Mouse (Mus musculus) lung, adult 2 months (tissue): ENCODE measurements around the gene Scg5. TPM values are rescaled to one million over a fixed set of nuclear protein-coding genes. Genes with fewer than 3 reads are reported as not detected.

ENCODE experiments used
- DNase-seq: peaks from one replicate; pipeline ENCODE4 v3.0.0; 2022
- H3K4me1 ChIP-seq: fragments of 200-500 bp; 2 replicates; pipeline ENCODE4 v1.6.1; 2011; ENCODE audit warnings: low read length; ENCODE audit not compliant: control insufficient read depth, insufficient read depth
- H3K4me3 ChIP-seq: fragments of 200-500 bp; replicated peaks from 2 replicates; pipeline ENCODE3; 2011; ENCODE audit warnings: low read depth, mild to moderate bottlenecking, control low read depth, low read length; ENCODE audit errors: extremely low read depth
- CTCF ChIP-seq: fragments of 200-500 bp; IDR thresholded peaks from 2 replicates; pipeline ENCODE4 v1.5.1; 2011; ENCODE audit warnings: mild to moderate bottlenecking, low read length, control low read depth; ENCODE audit not compliant: insufficient read depth
- POLR2A ChIP-seq: fragments of 200-500 bp; IDR thresholded peaks from 2 replicates; pipeline ENCODE4 v1.6.1; 2011; ENCODE audit warnings: low read depth, mild to moderate bottlenecking, control low read depth, low read length, borderline replicate concordance; ENCODE audit errors: extremely low read depth
- WGBS: fragments of 180-500 bp; shearing (Covaris S2); methylation state at CpG from one replicate; pipeline ENCODE4 v1.1.7; 2018; 5-methylcytosine and 5-hydroxymethylcytosine counted together
- polyA plus RNA-seq: library from polyadenylated mRNA; depleted of rRNA; stranded (reverse); fragments of >200 nt; gene quantifications from 2 replicates; pipeline ENCODE4 v1.2.3, GENCODE M21; 2012; rRNA removed

The Scg5 gene
- polyA plus RNA-seq, 1 experiment, result 0.57 TPM

DNA sequence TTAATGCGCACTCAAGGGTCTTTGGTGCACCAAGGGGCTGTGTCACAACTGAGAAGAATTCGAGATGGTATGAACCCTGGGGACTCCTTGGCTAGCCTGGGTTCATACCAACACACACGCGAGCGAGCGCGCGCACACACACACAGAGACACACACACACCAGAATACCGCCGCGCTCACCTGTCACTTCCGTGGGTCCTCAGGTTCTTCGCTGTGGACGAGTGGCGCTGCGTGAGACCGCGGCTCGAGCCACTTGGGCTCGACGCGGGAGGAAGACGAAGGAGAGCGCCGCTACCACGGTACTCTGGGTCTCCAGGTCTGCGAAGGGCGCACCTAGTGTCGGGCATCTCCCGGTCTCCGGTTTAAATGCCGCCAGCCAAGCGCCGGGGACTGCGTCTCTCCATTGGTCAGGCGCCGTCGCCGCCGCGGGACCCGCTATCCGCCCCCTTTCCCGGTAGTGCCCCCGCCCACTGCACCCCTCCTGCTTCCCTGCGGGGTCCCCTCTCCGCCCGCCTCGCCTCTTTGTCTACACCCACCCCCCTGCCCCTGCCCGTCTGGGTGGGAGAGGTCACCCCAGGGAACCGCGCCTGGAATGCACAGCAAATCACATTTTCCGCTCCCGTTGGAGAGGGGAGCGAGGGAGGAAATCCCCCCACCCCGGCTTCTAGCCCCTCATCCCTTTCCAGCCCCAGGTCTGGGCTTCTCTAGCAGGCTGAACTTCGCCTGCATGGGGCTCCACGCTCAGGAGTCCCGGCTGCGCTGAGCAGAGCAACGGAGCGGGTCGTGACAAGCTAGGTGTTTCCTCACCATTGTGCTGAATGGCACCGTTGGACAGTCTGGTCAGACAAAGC, 70.4 kb downstream of the Scg5 start, which contains the start of gene Grem1:
Gene Grem1 (minus strand): TSS at position 336 of the 851 bp plus-strand sequence.
- WGBS, result under 1% methylated on average over 64 of the region's 64 CpGs
- TF ChIP-seq CTCF (no peak), POLR2A (no peak)
- no peak for DNase-seq
- Histone ChIP-seq H3K4me1 (no peaks in the 10 kb centered on the region), H3K4me3 (no peak within 1 kb of the TSS)

GRCm38 (mm10) chr2:113757525-113758310, 71.2 kb downstream of the Scg5 start:
- no peak for DNase-seq
- no peak overlapping the region for H3K4me3 ChIP-seq

DNA sequence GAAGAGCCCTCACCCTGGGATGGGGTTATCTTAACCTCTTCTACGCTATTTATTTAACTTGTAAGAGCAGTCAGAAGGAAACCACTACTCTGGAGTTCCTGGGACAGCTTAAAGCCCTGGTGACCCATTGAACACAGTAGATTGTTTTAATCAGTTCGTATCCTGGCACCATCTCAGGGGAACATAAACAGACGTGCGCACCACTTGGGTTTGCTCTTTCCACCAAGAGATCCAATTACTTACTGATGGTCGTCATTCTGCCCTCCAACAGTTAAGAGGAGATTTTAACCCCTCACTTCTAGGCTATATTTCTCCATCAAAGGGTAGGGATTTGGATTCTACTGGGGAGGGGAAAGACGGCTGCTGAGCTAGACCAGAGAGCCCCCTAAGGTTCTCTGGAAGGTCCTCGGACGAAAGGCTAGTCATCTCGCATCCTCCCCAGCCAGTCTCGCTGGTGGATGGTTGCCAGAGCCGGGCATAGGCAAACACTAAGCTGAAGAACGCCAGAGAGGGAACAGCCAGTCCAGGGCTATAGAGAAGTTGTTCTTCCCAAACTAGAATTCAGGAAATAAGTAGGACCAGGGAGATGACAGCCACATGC, 71.9 kb downstream of the Scg5 start:
- no peak overlapping the region for H3K4me3 ChIP-seq

More at GRCm38 (mm10) chr2:113757525-113758310, 71.2 kb downstream of the Scg5 start:
- no peaks in the 10 kb centered on the region for H3K4me1 ChIP-seq
- 2% methylated on average over 46 of the region's 47 CpGs for WGBS
- TF ChIP-seq POLR2A (no peak), CTCF (no peak)

GRCm38 (mm10) chr2:113749721-113750120, 79.2 kb downstream of the Scg5 start:
- H3K4me3 ChIP-seq, result no peak overlapping the region
- 81% methylated on average over 12 of the region's 12 CpGs for WGBS

More for the DNA sequence above, 71.9 kb downstream of the Scg5 start:
- H3K4me1 ChIP-seq, result no peaks in the 10 kb centered on the region
- no peak for DNase-seq
- WGBS, result 3% methylated on average over 12 of the region's 12 CpGs
- TF ChIP-seq CTCF, result no peak
- no peak for TF ChIP-seq POLR2A

DNA sequence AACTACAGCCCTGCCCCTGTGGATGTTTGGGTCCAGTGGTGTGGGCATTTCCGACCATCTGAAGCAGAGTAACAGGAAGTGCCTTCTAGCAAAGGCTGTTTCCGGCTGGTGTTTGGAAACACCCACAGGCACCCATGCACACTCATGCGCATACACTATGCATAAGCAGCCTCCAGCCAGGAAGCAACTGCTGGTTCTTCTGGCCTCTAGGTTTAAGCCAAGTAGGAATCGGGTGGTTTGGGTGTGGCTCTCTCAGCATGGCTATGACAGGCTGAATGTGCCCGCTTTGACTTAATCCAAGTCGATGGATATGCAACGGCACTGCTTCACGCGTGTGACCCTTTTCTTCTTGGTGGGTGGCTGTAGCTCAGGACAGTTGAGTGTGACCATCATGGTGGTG, 79.6 kb downstream of the Scg5 start:
- DNase-seq, result no peak
- Histone ChIP-seq H3K4me3 (no peak overlapping the region), H3K4me1 (no peaks in the 10 kb centered on the region)
- WGBS, result 86% methylated on average over 9 of the region's 9 CpGs
- TF ChIP-seq POLR2A, result no peak
- TF ChIP-seq CTCF, result no peak

More at GRCm38 (mm10) chr2:113749721-113750120, 79.2 kb downstream of the Scg5 start:
- no peak for DNase-seq
- H3K4me1 ChIP-seq, result no peaks in the 10 kb centered on the region
- TF ChIP-seq POLR2A, result no peak
- TF ChIP-seq CTCF, result no peak

- WGBS, result 83% methylated on average over 3 of the region's 3 CpGs
- DNase-seq, result no peak
- Histone ChIP-seq H3K4me1 (no peaks in the 10 kb centered on the region), H3K4me3 (no peak overlapping the region)
- TF ChIP-seq CTCF, result no peak
- TF ChIP-seq POLR2A, result no peak
Measured at GRCm38 (mm10) chr2:113728581-113728980, 100.3 kb downstream of the Scg5 start.

Other genes starting within 250 kb of the Scg5 start
- 0.54 and 0.55 TPM in 2 replicates for gene Grem1, start 70.5 kb downstream of the Scg5 start, polyA plus RNA-seq
- gene Arhgap11a, start 19.5 kb upstream of the Scg5 start, polyA plus RNA-seq, result 0.60 and 1.2 TPM in 2 replicates
- 0.04 TPM in 1 of 2 replicates, not detected in the other for gene Gjd2, start 184.5 kb upstream of the Scg5 start, polyA plus RNA-seq
- 400 and 721 TPM in 2 replicates for gene Actc1, start 224.4 kb upstream of the Scg5 start, polyA plus RNA-seq